Mouse (Mus musculus): Measurements from ENCODE around the gene Slc25a44. TPM values are rescaled to one million over a fixed set of nuclear protein-coding genes. Genes with fewer than 3 reads are reported as not detected.

Slc25a44 gene
- polyA plus RNA-seq, 1 experiment = not detected

DNA sequence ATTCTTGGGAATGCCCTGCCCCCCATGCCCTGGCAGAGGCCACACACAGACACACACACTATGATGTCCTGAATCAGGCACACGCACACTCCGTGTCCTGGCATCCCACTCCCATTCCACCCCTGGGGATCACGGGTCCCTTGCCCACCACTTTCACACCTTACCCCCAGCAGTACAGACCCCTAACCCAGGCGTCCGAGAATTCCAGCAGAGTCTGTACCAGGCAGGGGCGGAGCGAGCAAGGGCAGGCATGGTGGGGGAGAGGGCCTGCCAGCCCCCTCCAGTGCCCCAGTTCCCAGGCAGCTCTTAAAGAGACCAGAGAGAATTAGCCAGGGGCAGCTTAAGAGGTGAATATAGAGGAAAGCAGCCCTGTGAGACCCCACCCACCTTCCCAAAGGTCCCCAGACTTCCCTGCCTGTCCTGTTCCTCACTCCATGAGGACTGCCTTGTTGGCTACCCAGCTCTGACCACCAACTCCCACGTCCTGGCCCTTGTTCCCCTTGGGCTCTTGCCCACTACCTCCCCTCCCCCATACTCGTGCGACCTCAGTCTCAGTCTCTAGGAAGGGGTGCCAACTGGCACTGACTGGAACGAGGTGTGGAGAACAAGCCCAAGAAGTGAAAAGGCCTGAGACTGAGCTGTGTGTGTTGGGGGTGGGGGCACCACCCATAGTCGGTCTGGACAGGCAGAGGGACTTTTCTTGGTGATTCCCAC lies 36.2 kb upstream of the Slc25a44 start, which contains the start of gene Sema4a:
TSS of gene Sema4a (minus strand) at position 200 of the 714 bp plus-strand sequence.
- TF ChIP-seq POLR2A (IDR thresholded peaks at IDR 0.05; ENCODE audit: insufficient read depth, low read depth, low read length) = no peak
- no peak for TF ChIP-seq CTCF (IDR thresholded peaks at IDR 0.05; ENCODE audit: insufficient read depth, low read depth, low read length)
- H3K4me1 ChIP-seq (ENCODE audit: control insufficient read depth, insufficient read depth, low read length) = peaks cover 38% of the 10 kb centered on the region
- H3K4me3 ChIP-seq (ENCODE audit: insufficient read depth, low read depth, low read length) = peak within 1 kb of the TSS; percentile 28
- 32% methylated on average over 12 of the region's 12 CpGs for WGBS
- H3K27ac ChIP-seq (ENCODE audit: insufficient read depth, low read depth, low read length) = peak within 1 kb of the TSS; percentile 67

DNA sequence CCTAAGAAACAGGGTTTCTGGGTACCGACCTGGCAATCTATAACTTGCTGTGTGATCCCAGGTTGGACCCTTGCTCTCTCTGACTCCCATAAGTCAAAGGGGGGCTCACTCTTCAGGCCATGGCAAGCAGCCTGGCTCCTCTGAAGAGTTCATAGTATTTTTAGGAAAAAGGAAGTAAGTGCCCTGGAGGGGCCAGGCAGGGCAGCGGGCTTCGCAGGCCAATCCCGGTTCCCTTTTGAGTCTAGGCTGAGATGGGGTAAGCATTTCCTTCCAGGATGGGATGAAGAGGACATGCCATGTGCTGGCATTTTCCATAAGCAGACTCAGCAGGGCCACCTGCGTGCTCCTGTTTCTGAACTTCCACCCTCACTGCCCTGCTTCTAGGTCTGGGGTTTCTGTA lies 35.1 kb upstream of the Slc25a44 start:
- no peak overlapping the region for H3K27ac ChIP-seq (ENCODE audit: insufficient read depth, low read depth, low read length)
- peaks cover 47% of the 10 kb centered on the region for H3K4me1 ChIP-seq (ENCODE audit: control insufficient read depth, insufficient read depth, low read length)
- H3K4me3 ChIP-seq (ENCODE audit: insufficient read depth, low read depth, low read length) = no peak overlapping the region
- TF ChIP-seq CTCF (IDR thresholded peaks at IDR 0.05; ENCODE audit: insufficient read depth, low read depth, low read length) (no peak), POLR2A (IDR thresholded peaks at IDR 0.05; ENCODE audit: insufficient read depth, low read depth, low read length) (no peak)
- 63% methylated on average over 5 of the region's 5 CpGs for WGBS

DNA sequence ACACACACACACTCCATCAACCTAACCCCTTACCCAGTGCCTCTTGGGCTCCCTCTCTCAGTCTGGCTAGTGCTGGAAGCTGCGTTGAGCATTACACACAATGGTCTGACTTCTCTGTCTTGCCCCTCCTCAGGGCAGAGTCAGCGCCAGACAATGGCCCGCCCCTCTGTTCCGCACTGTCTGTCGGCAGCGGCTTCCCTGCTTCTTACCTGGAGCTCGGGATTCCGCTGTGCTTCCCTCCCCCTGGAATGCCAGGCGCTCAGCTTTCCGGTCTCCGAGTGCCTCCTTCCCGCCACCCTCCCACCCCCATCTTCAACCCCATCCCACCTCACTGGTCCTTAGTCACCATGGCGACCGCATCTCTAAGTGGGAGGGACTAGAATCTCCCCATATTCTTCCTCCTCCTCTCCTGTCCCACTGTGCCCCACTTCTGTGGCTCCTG lies 33.9 kb upstream of the Slc25a44 start:
- TF ChIP-seq CTCF (IDR thresholded peaks at IDR 0.05; ENCODE audit: insufficient read depth, low read depth, low read length) (no peak), POLR2A (IDR thresholded peaks at IDR 0.05; ENCODE audit: insufficient read depth, low read depth, low read length) (no peak)
- Histone ChIP-seq H3K27ac (ENCODE audit: insufficient read depth, low read depth, low read length) (peak overlapping the region; percentile 26; the same call in 1 of the 2 replicates), H3K4me1 (ENCODE audit: control insufficient read depth, insufficient read depth, low read length) (peaks cover 52% of the 10 kb centered on the region), H3K4me3 (ENCODE audit: insufficient read depth, low read depth, low read length) (peak overlapping the region; percentile 65)
- WGBS = 3% methylated on average over 14 of the region's 14 CpGs

GRCm38 (mm10) chr3:88456746-88457532 lies 32.0 kb upstream of the Slc25a44 start:
- no peak overlapping the region for H3K27ac ChIP-seq (ENCODE audit: insufficient read depth, low read depth, low read length)
- peak overlapping the region; percentile 2; the same call in 1 of the 2 replicates for H3K4me3 ChIP-seq (ENCODE audit: insufficient read depth, low read depth, low read length)
- peaks cover 52% of the 10 kb centered on the region for H3K4me1 ChIP-seq (ENCODE audit: control insufficient read depth, insufficient read depth, low read length)
- WGBS = 71% methylated on average over 7 of the region's 7 CpGs
- TF ChIP-seq CTCF (IDR thresholded peaks at IDR 0.05; ENCODE audit: insufficient read depth, low read depth, low read length) (no peak), POLR2A (IDR thresholded peaks at IDR 0.05; ENCODE audit: insufficient read depth, low read depth, low read length) (no peak)

- 84% methylated on average over 8 of the region's 8 CpGs for WGBS
- Histone ChIP-seq H3K27ac (ENCODE audit: insufficient read depth, low read depth, low read length) (no peak overlapping the region), H3K4me1 (ENCODE audit: control insufficient read depth, insufficient read depth, low read length) (peaks cover 49% of the 10 kb centered on the region), H3K4me3 (ENCODE audit: insufficient read depth, low read depth, low read length) (no peak overlapping the region)
- TF ChIP-seq CTCF (IDR thresholded peaks at IDR 0.05; ENCODE audit: insufficient read depth, low read depth, low read length) (no peak), POLR2A (IDR thresholded peaks at IDR 0.05; ENCODE audit: insufficient read depth, low read depth, low read length) (no peak)
Observed at GRCm38 (mm10) chr3:88456313-88456712, 31.4 kb upstream of the Slc25a44 start.

GRCm38 (mm10) chr3:88455588-88456264 lies 30.8 kb upstream of the Slc25a44 start:
- TF ChIP-seq CTCF (IDR thresholded peaks at IDR 0.05; ENCODE audit: insufficient read depth, low read depth, low read length) (no peak), POLR2A (IDR thresholded peaks at IDR 0.05; ENCODE audit: insufficient read depth, low read depth, low read length) (no peak)
- WGBS = 75% methylated on average over 18 of the region's 18 CpGs
- no peak overlapping the region for H3K27ac ChIP-seq (ENCODE audit: insufficient read depth, low read depth, low read length)
- H3K4me3 ChIP-seq (ENCODE audit: insufficient read depth, low read depth, low read length) = no peak overlapping the region
- H3K4me1 ChIP-seq (ENCODE audit: control insufficient read depth, insufficient read depth, low read length) = peaks cover 44% of the 10 kb centered on the region

DNA sequence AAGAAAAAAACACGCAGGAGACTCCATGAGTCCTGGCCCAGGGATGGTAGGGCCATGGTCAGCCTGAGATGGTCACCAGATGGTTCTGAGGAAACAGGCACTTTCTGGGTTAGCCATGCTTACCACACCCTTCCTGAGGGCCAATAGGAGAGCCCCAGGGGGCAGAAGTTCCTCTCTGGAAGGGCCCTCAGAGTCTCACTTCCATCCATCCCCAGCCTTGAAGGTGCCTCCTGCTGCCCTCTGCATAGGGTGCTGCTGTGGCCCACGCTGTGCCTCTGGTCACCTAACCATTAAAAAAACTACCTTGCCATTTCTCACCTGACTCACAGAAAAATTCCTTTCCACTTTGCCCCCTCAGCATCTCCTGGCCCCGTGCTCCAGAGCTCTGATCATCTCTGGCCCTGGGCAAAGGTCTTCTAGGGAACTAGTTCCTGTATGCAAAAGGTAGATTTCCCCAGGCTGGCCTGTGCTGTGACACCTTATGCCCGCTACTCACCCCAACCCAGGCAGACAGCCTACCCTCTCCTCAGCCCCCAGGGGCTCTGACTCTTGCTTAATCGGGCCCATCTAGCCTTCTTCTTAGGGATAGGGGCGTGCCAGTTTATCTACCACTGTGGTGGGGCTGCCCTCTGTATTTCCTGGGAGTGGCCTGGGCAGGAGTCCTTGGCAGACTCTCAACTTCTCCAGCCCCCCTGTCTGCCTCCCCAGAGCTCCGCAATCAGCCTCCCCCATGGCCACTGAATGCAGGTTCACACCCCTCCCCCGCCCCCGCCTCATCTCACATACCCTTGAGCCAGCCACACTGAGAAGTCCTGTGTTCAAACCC lies 30.0 kb upstream of the Slc25a44 start:
- H3K27ac ChIP-seq (ENCODE audit: insufficient read depth, low read depth, low read length) = no peak overlapping the region
- peaks cover 39% of the 10 kb centered on the region for H3K4me1 ChIP-seq (ENCODE audit: control insufficient read depth, insufficient read depth, low read length)
- TF ChIP-seq CTCF (IDR thresholded peaks at IDR 0.05; ENCODE audit: insufficient read depth, low read depth, low read length) = no peak
- TF ChIP-seq POLR2A (IDR thresholded peaks at IDR 0.05; ENCODE audit: insufficient read depth, low read depth, low read length) = no peak
- H3K4me3 ChIP-seq (ENCODE audit: insufficient read depth, low read depth, low read length) = no peak overlapping the region
- WGBS = 67% methylated on average over 9 of the region's 9 CpGs

DNA sequence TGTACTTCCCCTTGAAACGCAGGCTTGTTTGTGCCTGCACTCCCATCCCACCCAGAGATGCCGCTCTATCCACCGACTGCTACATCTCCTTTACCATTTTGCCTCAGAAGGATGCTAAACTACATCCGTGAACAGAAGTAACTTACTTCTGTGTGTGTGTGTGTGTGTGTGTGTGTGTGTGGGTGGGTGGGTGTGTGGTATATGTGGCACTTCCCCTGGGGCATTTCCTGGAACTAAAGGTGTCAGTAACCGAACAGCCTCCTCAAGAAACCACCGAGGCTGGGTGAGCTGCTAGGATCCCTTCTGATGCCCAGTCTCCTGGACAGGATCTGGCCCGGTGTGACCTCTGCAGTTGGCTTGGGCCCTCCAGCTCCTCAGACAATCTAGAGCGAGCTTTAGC lies 29.0 kb upstream of the Slc25a44 start:
- TF ChIP-seq POLR2A (IDR thresholded peaks at IDR 0.05; ENCODE audit: insufficient read depth, low read depth, low read length) (no peak), CTCF (IDR thresholded peaks at IDR 0.05; ENCODE audit: insufficient read depth, low read depth, low read length) (no peak)
- WGBS = 67% methylated on average over 8 of the region's 8 CpGs
- Histone ChIP-seq H3K4me3 (ENCODE audit: insufficient read depth, low read depth, low read length) (no peak overlapping the region), H3K4me1 (ENCODE audit: control insufficient read depth, insufficient read depth, low read length) (peaks cover 41% of the 10 kb centered on the region), H3K27ac (ENCODE audit: insufficient read depth, low read depth, low read length) (no peak overlapping the region)

Data from olfactory bulb, adult 2 months (tissue).